Mouse (Mus musculus) splenic B cell, adult 2 months (primary cell): Measurements from ENCODE around the gene Smpd4.

ENCODE experiments used
- DNase-seq: peaks from one replicate; pipeline ENCODE4 v3.0.0-alpha.2; 2011; ENCODE audit warnings: low read depth, low spot score
- H3K27me3 ChIP-seq: 2 replicates; pipeline ENCODE4 v1.6.1; 2012; ENCODE audit warnings: mild to moderate bottlenecking, low read length, moderate library complexity, mixed read lengths; ENCODE audit not compliant: control insufficient read depth, poor library complexity, insufficient read depth, severe bottlenecking
- H3K36me3 ChIP-seq: 2 replicates; pipeline ENCODE4 v1.6.1; 2012; ENCODE audit warnings: mild to moderate bottlenecking, low read length, moderate library complexity, mixed read lengths; ENCODE audit not compliant: control insufficient read depth, poor library complexity, insufficient read depth, severe bottlenecking

The Smpd4 gene

DNA sequence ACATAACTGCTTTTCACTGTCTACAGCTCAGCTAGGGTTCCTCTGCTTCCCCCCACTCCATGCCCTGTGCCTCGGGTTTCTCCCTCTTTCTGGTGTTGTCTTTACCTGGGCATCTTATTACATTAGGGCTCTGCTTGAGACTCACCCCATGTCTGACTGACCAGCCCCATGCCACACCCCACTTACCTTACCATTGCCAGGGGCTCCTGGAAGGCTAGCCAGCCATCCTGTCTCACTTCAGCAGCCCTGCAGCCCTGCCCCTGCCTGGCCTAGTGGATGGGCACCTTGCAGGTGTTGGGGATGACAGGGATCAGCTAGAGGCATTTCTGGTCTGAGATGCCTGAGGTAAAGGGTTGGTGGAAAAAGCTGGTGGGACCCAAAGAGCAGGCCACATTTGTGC lies 28.0 kb downstream of the Smpd4 start:
- Histone ChIP-seq H3K27me3 (no peaks in the 10 kb centered on the region; the same call in 1 of the 2 replicates), H3K36me3 (peaks cover 5% of the 10 kb centered on the region)
- DNase-seq, result no peak

DNA sequence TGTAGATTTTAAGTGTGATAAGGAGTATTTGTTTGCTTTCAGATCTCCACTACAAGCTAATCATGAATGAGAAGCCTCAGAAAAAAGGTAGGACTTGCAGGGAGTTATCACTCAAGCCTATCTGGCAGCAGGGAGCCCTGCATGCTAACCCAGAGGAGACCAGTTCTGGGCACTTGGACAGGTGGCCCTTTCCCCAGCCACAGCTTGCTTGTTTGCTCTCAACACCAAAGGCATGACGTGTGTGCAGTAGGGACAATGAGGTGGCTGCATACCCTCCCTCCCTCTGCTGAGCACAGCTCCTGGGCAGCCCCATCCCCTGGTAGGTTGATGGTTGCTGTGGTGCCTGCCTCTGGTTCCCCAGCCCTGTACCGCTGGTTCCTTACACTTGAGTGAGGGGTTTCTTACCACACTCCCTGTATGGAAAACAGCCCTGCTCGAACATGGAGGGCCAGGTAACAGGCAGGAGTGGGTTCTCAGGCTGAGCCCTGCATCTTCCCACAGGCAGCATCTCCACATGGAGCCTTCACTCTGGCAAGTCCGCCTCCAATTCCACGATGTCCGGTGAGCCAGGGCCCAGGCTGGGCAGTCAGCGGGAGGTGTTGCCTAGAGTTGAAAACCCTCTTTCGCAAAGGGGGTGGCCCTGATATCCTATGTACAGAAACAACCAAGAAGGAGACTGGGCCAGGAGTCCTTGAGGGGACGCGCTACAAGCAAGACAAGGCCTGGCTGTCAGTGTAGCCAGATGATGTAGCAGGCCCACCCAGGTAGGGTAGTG lies 28.6 kb downstream of the Smpd4 start:
- H3K36me3 ChIP-seq, result peaks cover 5% of the 10 kb centered on the region
- no peak for DNase-seq
- no peaks in the 10 kb centered on the region; the same call in 1 of the 2 replicates for H3K27me3 ChIP-seq

DNA sequence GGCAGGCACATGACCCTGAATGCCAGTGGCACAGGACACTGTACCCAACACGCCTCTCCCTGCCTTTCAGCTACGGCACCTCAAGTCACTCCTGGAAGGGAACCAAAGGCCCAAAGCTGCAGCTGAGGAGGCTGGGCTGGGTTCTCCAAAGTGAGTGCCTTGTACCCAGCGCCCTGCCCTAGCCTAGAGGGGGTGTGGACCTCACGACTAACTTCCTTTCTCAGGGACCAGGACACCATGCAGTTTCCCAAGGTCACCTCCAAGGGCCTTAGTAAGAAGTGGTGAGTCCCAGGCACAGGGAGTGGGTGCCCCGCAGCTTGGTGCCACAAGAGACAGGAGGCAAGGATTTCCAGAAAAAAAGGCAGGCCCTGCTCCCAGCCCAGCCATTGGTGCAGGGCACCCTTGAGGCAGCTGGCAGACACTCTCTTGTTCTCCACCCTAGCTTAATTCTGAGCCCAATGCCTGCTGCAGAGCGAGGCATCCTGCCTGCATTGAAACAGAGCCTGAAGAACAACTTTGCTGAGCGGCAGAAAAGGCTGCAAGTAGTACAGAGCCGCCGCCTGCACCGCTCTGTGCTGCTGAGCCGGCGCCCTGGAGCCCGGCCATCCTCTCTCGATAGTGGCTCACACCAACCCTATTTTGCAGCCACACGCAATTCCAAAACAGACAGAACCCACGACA lies 30.9 kb downstream of the Smpd4 start:
- no peak for DNase-seq
- Histone ChIP-seq H3K36me3 (peaks cover 11% of the 10 kb centered on the region), H3K27me3 (no peaks in the 10 kb centered on the region)

DNA sequence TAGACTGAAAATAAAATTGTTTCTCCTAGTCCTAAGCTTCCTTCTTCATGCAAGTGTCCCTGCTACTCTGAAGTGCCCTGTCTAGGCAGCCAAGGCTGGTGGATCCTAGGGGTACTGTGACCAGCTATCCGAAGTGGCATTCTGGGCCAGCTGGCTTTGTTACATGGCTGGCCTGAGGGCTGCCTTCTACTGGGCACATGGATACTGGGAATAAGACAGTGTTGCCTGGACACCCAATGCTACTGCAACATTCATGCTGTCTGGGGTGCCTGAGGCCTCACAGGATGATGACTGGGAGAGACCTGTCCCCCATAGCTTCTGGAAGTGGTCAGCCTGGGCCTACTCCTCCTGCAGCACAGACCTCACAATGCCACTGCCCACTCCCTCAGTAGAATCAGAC lies 31.6 kb downstream of the Smpd4 start:
- no peak for DNase-seq
- Histone ChIP-seq H3K36me3 (peaks cover 12% of the 10 kb centered on the region), H3K27me3 (no peaks in the 10 kb centered on the region)

DNA sequence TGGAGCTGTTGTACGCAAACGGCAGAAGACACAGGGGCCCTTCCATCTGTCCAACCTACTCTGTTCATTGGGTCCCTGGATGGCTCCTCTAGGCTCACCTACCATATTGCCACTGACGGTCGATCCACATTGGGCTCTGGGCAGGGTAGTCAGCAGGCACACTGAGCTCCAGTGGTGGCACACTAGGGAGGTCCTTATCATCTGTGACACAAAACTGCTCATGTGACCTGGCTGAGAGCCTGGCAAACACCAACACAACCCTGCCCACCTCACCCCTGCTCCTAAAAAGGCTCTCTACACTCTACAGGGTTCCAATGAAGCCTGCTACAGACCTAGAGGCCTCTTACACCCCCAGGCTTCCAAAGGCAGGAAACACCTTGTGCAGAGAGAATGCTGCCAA lies 33.5 kb downstream of the Smpd4 start:
- Histone ChIP-seq H3K27me3 (no peaks in the 10 kb centered on the region), H3K36me3 (peaks cover 14% of the 10 kb centered on the region)
- no peak for DNase-seq

DNA sequence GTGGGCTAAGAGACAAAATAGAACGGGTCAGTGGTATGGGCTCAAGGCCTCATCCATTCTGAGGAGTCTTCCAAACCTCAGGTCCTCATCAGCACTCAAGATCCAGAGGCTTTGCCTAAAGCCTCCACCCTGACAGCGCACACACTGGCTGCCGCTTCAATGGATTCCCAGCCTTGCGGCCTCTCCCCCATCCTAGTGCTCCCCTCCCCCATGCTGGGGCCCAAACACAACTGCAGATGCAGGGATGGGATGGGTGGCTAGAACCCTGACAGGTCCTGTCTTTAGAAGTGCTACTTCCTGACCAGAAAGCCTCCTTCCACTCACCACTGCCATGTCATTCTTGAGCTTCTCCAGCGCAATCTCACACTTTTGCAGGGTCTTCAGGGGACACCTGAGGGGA lies 34.4 kb downstream of the Smpd4 start:
- DNase-seq, result no peak
- Histone ChIP-seq H3K27me3 (no peaks in the 10 kb centered on the region), H3K36me3 (peaks cover 15% of the 10 kb centered on the region)

DNA sequence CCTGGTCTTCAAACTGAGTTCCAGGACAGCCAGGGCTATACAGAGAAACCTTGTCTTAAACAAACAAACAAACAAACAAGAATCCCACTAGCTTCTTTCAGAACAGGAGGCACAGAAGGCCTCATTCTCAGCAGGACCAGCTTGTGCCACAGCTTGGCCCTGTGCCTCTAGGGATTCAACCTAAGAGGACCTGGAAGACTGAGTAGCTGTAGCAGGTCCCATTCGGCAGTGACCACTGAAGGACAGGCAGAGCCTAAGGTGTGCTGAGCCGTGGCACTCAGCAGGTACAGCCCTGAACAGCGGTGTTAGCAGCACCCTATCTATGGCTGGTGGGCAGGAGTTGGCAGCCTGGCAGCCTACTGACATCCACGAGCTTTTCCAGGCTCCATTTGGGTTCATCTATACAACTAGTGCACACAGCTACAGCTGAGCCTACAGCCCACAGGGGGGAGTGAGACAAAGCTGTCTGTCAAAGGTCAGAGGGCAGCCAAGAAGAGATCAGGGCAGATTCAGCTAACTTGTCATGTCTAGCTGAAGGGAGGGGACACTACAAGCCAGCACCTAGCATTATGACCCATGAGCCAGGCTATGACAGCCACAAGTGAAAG lies 35.1 kb downstream of the Smpd4 start:
- no peak for DNase-seq
- H3K36me3 ChIP-seq, result peaks cover 15% of the 10 kb centered on the region
- H3K27me3 ChIP-seq, result no peaks in the 10 kb centered on the region

DNA sequence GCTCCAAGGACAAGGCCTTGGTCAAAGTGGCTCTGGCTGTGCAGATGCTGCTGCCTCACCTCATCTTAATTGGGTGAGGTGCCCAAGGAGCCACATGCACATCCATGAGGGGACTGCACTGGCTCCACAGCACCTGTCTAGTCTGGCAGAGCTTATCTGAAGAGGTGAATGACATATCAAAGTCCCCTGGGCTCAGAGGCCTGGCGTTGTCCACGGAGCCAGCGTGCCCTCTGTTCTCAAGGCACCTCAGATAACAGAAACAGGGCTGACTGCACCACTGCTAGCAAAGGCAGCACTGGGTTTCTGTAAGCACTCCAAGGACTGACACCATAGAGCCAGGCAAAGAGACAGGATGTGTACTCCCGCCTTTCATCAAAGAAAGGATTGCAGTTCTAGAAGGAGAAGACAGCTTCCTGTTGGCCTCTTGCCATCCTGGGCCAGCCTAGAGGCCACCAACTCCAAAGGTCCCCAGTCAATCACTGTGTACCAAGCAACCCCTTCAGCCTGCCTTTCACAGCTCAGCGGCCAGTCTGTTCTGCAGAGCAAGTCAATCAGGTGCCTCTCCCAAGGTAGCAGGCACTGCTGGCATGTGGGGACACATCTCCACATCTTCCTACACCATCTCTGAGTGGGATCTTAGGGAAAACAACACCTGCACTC lies 37.2 kb downstream of the Smpd4 start:
- no peak for DNase-seq
- no peaks in the 10 kb centered on the region for H3K27me3 ChIP-seq

DNA sequence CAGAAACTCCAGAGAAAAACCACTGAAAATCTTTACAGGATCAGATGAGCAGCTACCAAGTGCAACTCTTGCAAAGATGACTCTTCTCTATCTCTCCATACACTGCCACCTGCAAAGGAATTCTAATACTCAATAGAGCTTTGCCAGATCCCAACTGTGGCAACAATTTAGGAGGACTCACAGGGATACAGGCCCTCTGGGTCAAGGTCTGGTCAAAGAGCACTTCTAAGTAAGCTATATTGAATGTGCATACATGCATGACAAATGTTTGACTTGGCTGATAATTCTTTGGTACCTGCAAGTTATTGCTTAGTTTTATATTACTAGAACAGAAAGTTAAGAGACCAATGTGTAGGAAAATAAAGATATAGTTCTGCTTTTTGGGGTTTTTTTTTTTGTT lies 46.4 kb downstream of the Smpd4 start:
- no peaks in the 10 kb centered on the region for H3K27me3 ChIP-seq
- peaks cover 7% of the 10 kb centered on the region for H3K36me3 ChIP-seq
- DNase-seq, result no peak

More for the DNA sequence above, 37.2 kb downstream of the Smpd4 start:
- H3K36me3 ChIP-seq, result peaks cover 17% of the 10 kb centered on the region

DNA sequence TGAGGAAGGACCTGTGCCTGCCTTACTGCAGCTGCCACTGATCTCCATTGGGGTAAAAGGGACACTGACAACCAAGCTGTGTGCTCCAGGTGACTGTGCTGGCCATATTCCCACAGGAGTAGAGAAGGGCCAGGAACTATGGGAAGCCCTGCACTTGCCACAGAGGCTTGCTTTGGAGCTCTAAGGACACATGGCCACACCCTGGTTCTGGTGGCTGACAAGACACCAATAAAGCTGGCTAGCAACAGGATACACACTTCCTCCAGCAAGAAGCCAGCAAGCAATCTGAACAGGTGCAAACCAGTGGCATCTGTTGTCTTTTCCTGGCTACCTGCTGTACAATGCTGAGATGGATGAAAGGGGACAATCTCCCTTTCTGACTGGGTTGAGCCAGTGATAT lies 50.7 kb downstream of the Smpd4 start:
- no peak for DNase-seq
- Histone ChIP-seq H3K27me3 (no peaks in the 10 kb centered on the region), H3K36me3 (peaks cover 5% of the 10 kb centered on the region; the same call in 1 of the 2 replicates)
